Mouse (Mus musculus): Measurements from ENCODE around the gene Prkcsh.

The Prkcsh gene

DNA sequence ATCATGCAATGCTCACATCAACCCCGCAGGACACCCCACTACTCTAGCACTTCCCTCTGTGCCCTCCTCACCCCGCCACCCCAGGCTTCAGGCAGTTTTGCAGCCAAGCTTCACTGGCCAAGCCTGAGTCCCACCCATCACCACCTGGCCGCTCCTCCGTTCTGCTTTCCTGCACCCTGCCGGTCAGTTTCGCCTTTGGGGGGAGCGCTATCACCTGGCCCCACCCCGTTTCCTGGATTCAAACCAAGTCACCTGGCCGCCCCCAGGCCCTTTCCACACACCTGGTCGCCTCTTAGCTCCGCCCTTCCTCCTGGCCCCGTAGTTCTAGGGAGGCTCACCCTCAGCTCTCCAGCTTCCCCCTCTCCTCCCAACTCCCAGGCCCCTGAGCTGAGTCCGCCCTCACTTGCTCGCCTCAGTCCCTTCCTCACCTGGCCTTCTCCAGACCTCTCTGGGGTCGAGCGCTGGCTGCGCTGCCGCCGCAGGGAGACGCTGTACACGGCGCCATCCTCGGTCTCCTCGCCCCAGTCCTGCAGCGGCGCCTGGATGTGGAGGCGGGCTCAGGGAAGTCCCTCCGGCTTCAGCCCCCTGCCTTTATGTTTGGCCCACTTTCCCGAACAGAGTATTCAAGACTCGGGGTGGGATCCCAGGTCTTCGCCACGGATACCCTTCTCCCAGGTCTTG lies 14.0 kb upstream of the Prkcsh start:
- DNase-seq, result no peak

DNA sequence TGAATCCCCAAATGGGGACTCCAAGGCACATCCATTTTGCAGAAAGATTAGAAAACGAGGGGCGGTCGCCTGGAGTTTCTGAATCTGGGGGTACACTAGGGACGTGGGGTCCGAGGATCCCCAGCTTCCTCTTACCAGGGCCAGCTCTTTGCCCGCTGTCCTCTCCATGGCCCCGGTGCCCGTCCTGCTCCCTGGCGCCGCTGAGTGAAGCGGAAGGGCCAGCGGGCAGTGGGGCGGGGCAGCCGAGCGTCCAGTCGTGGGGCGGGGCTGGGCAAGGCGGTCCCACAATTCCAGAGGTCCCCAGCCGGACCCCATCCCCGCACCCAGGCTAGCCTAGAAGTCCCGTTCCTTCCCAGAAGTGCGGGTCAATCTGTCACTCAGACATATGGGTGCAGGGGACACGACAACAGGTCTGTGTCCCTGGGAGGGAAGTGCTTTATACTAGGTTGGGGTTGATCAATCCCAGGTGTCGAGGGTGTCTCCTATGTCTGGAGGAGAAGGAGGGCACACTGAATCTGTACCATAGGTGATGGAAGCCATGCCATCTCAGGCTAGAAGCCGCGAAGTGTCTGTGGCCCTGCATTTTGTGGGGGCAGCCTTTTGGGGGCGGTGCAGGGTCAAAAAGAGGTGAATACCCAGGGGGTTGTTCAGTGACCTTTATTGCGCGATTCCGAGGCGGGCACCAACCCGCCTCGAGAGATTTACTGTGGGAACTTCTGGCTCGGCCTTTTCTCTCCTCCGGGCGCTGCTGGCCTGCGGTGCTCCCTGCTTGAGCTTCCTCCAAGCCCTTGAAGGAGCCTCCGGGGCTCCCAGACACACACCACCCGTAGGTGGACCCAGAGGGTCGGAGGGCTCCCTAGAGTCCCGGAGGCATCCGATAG lies 13.1 kb upstream of the Prkcsh start, which contains the start of gene Rgl3:
Gene Rgl3 (minus strand): TSS at position 217 of the 881 bp plus-strand sequence.
- DNase-seq, result peak; percentile 18

DNA sequence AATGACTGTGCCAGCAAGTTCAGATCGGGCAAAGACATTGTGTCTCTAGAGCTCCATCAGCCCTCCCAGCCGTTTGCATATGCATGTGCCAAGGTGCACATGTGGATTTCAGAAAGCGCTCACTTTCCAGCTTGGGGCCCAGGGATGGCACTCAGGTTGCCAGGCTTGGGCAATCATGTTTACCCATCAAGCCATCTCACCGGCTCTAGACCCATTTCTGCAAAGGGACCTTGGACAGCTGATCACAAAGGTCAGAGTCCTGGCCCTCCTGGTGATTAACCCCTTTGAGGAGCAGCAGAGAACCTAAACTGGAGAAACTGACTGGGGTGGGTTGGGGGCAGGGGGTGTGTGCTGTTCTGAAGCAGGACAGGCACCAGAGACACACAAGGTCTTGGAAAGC lies 10.4 kb upstream of the Prkcsh start:
- no peak for DNase-seq

DNA sequence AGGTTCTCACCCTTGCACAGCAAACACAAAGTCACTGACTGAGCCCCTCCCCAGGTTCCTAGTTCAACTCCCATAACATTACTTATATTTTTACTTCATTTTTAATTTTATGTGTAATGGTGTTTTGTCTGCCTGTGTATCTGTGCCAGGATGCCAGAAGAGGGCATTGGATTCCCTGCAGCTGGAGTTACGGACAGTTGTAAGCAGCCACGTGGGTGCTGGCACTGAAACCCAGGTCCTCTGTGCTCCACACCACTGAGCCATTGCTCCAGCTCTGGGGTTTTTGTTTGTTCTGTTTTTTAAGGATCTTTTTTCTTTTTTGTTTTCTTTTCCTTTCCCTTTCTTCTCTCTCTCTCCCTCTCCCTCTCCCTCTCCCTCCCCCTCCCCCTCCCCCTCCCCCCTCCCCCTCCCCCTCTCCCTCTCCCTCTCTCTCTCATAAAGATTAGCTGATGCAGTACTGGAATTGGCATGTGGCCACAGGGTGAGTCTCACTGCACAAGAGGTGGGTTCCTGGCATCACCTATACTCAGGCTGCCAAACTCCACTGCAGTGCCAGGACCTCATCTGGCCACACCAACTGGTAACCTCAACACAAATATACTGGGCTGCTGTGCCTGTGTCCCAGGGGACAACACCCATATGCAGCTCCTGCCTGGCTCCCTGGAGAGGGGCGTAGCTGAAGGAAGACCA lies 6.3 kb upstream of the Prkcsh start:
- no peak for DNase-seq

DNA sequence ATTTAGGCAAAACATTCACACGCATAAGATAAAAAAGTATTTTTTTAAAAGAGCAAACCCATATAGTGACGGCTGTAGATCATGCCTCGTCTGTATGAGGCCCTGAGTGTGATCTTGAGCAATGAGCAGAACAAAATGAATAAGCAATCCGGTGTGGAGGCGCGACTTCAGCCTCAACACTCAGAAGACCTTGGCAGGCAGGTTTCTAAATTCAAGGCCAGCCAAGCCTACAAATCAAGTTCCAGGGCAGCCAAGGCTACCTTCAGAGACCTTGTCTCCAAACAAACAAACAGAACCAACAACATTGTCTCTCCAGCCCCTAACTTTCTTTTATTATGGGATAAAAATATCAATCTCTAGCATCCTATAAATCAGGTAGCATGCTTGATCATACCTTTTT lies 2.3 kb upstream of the Prkcsh start:
- no peak for DNase-seq

DNA sequence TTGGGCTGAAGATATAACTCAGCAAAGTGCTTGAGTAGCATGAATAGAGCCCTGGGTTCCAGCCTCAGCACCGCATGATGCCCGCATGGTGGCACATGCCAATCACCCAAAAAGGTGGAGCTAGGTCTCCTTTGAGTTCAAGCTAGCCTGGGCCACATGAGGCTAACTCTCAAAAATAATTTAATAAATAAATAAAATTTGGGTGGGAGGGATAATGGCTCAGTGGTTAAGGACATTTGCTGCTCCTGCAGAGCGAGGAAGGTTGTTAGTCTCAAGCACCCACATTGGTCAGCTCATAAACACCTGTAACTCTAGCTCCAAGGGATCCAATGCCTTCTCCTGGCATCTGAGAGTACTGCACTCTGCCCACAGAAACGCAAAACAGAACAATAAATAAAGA lies 973 bp upstream of the Prkcsh start:
- no peak for DNase-seq

DNA sequence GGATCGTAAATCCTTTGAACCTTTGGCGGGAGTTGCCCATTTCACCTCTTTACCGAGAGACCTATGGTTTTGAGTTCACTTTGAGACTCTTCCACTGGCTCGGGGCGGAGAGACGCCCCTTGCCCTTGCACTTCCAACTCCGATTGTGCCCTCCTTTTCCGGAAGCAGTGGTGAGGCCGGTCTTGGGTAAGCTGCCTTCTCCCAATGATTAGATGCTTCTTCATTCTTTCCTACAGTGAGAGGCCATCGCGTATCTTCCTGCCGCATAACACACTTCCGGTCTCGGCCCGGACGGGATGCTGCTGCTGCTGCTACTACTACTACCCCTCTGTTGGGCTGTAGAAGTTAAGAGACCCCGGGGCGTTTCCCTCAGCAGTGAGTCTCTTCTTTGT lies 553 bp downstream of the Prkcsh start:
- DNase-seq, result no peak

DNA sequence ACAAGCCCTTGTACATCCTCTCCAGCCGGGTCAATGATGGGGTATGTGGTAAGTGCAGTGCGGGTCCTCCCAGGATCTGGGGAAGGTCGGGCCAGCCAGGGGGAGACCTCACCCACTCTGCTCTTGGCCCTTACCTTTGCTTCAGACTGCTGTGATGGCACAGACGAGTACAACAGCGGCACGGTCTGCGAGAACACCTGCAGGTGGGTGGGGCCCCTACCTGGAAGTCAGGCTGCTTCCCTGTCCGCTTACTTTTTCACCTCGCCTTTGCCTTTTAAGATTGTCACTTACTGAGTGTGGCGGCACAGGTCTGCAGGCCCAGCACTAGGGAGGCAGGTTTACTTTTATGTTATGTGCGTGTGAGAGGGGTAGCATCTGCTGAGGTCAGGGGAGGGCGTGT lies 1.9 kb downstream of the Prkcsh start:
- DNase-seq, result no peak

DNA sequence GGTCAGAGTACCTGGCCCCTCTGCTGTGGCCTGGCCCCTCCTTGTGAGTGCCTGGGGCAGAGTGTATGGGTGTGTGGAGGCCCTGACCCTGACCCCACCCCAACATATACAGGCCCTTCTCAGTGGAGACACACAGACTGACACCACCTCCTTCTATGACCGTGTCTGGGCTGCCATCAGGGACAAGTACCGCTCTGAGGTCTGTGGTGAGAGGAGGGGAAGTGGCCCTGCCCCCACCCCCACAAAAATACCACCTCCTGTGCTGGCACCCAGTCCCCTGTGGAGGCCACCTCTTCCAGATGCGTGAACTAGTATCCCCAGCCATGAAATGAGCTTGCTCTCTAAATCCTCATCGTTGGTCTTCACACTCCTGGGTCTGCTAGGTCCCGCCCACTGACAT lies 8.4 kb downstream of the Prkcsh start:
- DNase-seq, result peak; percentile 18

DNA sequence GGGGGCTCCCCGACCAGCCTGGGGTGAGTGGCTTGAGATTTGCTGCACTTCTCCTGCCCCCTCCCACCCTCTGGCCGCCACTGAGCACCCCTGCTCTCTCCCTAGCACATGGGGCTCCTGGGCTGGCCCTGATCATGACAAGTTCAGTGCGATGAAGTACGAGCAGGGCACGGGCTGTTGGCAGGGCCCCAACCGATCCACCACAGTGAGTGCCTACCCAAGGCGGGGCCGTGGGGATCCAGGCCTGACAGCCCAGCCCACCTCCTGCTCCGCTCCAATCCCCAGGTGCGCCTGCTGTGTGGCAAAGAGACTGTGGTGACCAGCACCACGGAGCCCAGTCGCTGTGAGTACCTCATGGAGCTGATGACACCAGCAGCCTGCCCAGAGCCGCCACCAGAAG lies 10.1 kb downstream of the Prkcsh start:
- no peak for DNase-seq

DNA sequence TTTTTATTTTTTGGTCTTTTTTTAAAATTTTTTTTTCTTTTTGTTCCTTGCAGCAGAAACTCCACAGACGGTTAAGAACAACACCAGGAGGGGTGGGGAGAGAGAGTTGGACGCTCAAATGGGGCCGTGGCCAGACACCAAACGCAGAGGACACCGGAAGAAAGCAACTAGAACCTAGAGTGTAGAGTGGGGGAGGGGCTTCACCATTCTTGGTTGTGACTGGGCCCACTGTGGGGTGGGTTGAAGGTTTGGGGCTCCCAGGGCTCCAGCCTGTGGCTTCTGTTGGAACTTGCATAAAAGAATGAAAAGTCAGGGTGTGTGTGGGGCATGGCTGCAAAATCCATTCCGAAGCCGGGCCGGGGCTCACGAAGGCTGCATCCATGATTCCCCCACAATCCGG lies 13.6 kb downstream of the Prkcsh start:
- DNase-seq, result peak; percentile 21

DNA sequence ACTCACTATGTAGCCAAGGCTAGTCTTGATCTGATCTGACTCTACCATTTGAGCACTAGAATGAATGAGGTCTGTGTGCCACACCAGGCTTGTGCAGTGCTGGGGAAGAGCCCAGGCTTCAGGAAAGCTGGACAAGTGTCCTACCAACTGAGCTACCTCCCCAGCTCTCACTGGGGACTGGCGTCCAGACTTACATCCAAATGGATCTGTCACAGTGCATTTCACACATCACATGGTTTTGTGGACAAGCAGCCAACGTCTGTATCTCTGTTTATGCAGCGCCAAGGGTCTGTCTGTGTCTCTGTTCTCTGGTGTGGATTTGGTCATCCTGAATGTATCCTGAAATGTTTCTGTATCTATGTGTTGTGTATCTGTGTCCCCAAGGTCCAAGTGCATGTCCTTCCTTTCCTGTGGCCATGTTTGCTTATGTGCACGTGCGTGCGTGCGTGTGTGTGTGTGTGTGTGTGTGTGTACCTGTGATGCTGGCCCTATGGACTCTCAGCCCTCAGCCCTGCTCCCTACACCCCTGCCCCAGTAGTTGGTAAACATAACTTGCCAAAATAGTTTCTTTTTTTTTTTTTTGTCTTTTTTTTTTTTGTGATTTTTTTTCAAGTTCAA lies 14.7 kb downstream of the Prkcsh start:
- DNase-seq, result no peak

DNA sequence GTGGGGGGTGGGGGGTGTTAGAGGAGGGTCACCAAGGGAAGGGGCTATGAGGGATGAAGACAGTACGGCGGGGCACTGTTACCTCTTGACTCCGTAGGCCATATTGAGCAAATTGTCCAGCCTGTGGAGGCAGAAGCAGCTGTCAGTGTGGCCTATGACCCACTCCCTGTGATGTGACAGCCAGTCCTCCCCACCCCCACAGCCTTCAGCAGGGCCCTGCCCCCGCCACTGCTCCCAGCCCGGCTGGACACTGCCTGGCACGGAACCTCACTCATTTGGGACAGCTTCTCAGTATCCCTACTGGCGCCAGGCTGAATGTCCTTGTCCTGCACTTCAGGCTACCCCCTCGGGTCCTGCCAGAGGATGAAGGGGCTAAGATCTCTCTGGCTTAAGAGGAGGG lies 22.0 kb downstream of the Prkcsh start:
- no peak for DNase-seq

DNA sequence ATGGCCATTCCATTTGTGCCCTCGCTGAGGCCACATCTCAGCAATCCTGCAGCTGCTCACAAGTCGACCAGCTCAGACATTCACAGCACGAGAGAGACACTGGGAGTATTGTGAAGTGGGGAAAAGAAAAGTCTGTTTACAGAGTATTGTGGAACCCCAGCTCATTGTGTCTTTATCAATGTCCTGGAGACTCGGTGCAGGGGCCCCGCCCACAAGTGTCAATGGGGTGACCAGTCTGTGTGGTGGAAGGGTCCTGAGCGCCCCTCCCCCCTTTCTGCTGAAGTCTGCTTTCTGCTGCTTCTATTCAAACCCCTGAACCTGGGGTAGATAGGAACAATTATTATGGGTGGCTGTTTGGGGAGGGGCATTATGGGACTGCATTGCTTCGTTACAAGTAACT lies 25.9 kb downstream of the Prkcsh start:
- DNase-seq, result no peak

DNA sequence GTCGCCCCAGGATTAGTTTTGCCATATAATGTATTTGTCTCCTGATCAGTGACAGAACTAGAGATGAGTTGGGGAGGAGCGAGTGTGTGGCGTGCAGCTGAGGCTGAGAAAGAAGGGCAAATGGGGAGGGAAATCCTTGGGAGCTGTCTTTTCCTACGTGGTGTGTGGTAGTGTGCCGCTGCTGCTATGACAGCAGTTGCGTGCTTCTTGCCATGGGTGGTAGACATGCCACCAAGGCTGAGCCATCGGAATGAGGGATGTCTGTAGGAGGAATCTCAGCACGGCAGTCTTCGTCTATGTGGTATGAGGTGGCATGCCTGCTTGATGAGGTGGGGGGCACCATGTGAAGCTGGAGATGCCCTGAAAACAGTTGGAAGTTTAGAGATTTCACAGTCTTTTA lies 27.8 kb downstream of the Prkcsh start:
- no peak for DNase-seq

DNA sequence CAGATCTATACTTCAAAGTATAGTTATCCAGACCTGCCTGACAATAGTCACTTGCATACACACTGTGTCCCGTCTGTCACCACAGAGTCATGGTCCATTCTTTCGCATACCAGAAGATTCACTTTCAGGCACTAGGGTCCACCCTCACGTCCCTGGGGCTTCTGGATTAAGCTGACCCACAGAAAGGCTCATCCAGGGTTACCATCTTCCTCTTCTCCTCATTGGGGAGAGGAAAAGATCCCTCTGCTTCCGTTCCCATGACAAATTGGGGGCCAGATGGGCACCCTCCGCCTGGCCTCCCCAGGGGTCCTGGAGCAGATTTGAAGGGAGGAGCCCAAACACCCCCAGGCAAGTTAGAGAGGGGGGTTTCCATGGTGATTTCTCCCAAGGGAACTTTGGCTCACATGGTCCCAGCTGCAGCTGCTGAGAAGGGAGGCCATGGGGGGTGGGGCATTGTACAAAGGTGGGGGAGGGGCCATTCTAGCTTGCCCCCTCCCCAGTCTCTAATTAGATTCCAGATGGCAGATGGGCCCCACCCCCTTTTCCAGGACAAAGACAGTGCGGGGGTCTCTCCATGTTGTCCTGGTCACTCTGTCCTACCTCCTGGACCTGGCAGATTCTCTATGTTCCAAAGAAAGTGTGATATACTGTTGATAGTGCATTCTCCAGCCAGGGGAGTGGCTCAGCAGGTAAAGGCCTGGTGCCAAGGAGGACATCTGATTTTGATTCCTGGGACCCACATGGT lies 32.9 kb downstream of the Prkcsh start:
- no peak for DNase-seq

DNA sequence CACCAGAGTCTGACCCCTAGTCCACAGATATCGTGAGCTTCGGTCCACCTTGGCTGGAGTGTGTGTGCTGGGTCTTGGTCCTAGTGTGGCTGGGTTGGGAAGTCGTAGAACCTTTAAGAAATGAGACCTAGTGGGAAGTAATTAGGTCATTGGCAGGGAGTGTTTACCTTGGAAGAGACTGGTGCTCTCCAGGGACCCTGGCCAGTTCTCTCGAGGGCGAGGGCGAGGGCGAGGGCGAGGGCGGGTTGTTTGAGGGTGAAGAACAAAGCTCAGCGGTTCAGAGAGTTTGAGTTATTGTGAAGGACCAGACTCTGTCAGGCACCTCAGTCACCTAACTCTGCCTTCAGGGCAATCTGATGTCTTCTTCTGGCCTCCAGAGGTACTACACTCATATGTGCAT lies 35.2 kb downstream of the Prkcsh start:
- no peak for DNase-seq

DNA sequence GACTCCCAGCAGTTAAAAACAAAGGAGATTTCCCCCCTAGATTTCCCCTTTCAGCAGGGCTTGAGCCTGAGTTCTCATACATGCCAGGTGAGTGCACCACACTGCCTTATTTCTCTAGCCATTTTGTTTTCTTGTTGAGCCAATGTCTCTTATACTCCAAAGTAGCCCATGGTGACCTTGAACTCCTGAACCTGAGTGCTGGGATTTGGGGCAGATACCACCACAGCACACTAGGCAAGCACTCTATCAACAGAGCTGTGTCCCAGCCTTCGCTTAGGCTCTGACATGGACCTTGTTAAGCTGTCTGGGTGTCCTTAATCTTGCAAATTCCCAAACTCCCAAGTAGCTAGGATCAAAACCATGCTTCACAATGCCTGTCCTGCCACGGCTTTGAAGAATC lies 39.2 kb downstream of the Prkcsh start:
- no peak for DNase-seq

DNA sequence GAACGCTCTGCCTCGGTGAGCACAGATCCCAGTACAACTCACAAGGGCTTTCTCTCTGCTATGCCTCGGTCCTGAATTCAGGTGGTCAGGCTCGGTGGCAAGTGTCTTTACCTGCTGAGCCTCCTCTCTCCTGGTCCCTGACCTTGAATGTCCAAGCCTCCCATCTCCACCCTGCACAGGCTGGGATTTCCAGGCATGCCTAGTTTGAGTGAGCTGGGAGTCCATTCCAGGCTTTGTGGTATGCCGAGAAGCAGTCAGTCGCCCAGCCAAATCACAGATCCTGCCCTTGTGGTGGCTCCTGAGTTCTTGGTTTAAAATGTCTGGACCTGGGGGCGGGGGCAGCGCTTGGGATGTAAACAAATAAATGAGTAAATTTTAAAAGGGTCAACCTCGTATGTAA lies 44.7 kb downstream of the Prkcsh start:
- no peak for DNase-seq

DNA sequence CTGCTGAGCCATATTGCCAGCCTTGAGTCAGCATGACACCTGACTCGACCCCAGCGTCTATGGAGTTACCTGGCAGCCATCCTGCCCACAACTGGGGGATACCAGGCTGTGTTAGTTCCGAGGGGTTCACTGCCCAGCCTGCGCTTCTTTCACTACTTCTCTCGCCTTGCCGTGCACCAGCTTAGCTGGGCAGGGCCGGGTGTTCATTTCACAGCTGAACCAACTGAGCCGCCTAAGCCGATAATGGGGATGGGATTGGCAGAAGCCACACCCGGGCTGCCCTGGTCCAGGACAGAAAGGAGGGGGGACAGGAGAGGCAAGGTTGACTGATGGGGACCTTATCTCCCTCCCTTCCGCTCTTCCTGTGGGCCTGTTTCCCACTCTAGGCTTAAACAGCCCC lies 46.7 kb downstream of the Prkcsh start:
- no peak for DNase-seq

DNA sequence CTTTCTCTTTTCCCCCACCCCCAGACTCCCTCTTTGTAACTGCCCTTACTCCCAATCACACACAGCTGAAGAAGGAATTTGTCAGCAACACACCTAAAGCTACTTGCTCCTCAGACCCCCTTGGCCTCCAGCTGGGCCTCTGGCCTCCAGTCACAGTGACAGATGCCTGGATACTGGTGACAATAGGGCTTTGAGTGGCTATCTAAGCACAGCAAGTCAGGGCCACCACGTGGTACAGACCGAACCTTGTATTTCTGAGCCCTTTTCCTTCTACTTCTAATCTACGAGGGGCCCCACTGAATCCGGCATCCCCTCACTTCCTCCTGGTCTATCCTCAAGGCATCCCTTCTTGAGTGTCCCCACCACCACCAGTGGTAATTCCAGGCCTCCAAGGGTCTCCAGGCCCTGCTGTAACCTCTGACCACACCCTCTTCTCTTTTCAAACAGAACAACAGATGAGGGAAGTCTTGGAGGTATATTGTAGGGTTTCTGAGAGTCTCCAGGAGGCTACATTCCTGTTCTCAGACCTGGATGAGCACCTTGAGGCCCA lies 47.2 kb downstream of the Prkcsh start:
- DNase-seq, result no peak

DNA sequence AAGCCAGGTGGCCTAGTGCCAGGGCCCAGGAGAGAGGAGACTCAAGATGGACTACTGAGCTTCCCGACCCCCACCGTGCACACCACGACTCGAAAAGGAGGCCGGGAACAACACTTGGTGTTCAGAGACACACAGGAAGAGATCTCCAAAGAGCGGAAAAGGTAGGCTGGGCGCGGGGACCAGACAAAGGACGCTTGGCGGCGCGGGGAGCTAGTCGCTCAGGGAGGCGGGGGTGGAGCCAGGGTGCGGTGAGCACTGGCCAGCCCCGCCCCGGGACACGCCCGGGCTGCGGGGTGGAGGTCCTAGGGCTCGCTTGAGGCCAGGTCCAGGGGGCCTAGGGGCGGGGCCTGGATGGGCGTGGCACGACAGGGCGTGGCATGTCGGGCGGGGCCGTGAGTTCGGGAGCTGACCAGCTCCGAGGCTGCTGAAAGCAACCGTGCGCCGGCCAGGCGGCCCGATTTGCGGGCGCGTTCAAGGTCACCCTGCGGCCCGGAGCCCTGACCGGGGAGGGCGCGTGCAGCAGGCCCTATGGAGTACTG lies 47.8 kb downstream of the Prkcsh start:
- peak; percentile 33 for DNase-seq
